Mouse (Mus musculus) hematopoietic stem cell, adult 5-6 weeks (primary cell): ENCODE results near the gene Ackr3. TPM values are rescaled to one million over a fixed set of nuclear protein-coding genes. Genes with fewer than 3 reads are reported as not detected.

Experiments
- ATAC-seq, 2 experiments: fragments of 125-278 bp in 1 of 2; replicated peaks in 1 of 2; 2 replicates each; pipeline ENCODE4 v1.8.0; 2016 to 2017; ENCODE audit warnings: inconsistent platforms in 2 of 2, mild to moderate bottlenecking in 2 of 2, moderate number of reproducible peaks in 2 of 2, low read depth in 1 of 2, moderate TSS enrichment in 1 of 2; ENCODE audit not compliant: low FRiP score in 2 of 2, poor library complexity in 2 of 2, severe bottlenecking in 2 of 2, insufficient read depth in 1 of 2, low TSS enrichment in 1 of 2
- total RNA-seq: library from RNA; stranded (forward); fragments of 172-1452, 232-1000 nt; gene quantifications from 2 replicates; pipeline ENCODE4 v1.2.3, GENCODE M21; 2017

The Ackr3 gene
- total RNA-seq, 1 experiment from 2014 or later: 0.30 TPM

DNA sequence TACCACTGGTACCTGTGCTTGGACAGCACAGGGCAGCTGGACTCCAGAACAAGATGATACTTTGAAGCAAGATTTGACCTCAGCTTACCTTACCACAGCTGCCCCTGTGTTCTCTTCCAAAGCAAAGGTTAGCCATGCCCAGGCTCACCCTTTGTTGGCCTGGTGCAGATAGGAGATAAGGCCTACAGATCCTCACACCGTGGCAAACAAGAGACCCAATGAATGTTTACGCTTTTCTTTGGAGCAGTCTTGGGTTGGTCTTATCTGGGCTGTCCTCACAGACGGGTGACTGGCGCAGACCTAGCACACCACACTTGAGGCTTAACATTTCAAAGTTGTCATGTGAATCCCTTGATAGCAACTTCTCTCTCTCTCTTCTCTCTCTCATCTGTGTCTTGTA lies 36.5 kb downstream of the Ackr3 start:
- ATAC-seq: peak in 1 of 2 experiments; percentile 14; a peak in 1 of 4 replicates

- no peak for ATAC-seq
Observed at GRCm38 (mm10) chr1:90242444-90242989, 38.7 kb downstream of the Ackr3 start.

- ATAC-seq: no peak
Observed at GRCm38 (mm10) chr1:90244537-90244936, 40.8 kb downstream of the Ackr3 start.

- no peak for ATAC-seq
Observed at GRCm38 (mm10) chr1:90245533-90245932, 41.8 kb downstream of the Ackr3 start.

DNA sequence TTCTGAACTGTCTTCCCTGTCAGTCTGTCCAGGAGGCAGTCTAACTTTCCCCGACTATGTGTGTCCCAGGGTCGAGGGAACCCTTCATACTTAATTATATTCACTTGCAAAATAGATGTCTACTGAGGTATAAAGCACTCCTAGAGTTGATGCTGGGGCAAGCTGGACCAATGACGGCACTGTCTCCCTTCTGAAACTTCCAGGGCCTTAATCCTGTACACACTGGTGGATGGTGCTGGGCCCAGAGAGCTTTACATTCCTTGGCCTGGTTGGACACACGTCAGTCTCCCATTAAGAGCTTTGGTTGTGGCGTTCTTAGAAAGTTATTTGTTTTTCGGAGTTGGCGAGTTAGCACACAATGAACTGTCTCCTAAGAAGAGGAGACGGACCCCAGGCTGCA lies 42.3 kb downstream of the Ackr3 start:
- ATAC-seq: no peak

GRCm38 (mm10) chr1:90246800-90247199 lies 43.0 kb downstream of the Ackr3 start:
- no peak for ATAC-seq

DNA sequence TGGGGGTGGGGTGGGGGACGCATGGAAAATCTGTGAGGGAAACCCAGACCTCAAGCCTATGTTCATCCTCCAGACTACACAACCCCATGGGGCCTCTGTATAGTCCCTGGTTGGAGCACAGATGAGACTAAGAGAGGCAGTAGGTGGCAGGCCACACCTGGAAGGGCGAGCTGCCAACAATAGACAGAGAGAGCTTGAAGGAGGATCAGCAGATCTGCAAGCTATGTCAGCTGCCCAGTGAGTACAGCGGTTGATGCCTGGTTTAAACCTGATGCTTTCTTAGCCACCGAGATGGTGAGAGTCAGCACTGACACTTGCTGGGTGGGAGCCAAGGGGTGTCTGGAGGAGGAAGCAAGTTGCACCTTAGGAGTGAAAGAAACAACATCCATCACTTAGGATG lies 43.5 kb downstream of the Ackr3 start:
- ATAC-seq: no peak

GRCm38 (mm10) chr1:90247756-90248541 lies 44.2 kb downstream of the Ackr3 start:
- ATAC-seq: no peak

- no peak for ATAC-seq
Observed at GRCm38 (mm10) chr1:90248966-90249735, 45.4 kb downstream of the Ackr3 start.

GRCm38 (mm10) chr1:90250419-90250818 lies 46.6 kb downstream of the Ackr3 start:
- ATAC-seq: no peak

- ATAC-seq: no peak
Observed at GRCm38 (mm10) chr1:90251156-90251555, 47.4 kb downstream of the Ackr3 start.

DNA sequence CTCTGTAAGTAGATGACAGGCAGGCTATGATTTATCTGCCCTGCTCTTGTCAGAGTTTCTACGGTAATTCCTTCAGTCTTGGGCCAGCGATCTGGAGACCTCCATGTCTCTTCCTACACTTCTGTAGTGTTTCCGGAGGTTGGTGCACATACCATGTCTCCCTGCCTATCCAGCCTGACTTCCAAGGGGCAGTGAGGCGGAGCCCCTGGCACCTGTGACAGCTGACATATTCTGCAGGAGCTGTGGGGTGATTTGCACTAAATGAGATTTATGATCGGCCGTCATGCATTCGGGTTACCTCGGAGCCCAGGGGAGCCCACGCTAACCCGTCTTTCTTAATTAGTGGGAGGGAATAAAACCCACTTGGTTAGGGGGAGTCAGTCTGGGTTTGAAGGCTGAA lies 49.7 kb downstream of the Ackr3 start:
- ATAC-seq: no peak

- no peak for ATAC-seq
Observed at GRCm38 (mm10) chr1:90258253-90258887, 54.6 kb downstream of the Ackr3 start.

- ATAC-seq: no peak
Observed at GRCm38 (mm10) chr1:90260704-90261581, 57.2 kb downstream of the Ackr3 start.

- ATAC-seq: no peak
Observed at GRCm38 (mm10) chr1:90262380-90262779, 58.6 kb downstream of the Ackr3 start.
